Mouse (Mus musculus) gastrocnemius, postnatal 4 days (tissue): ENCODE results near the gene Exosc10. TPM values are rescaled to one million over a fixed set of nuclear protein-coding genes. Genes with fewer than 3 reads are reported as not detected.
A peak's percentile ranks its signal among the peaks of the same experiment; 100 is the strongest.

ENCODE experiments used
- DNase-seq, 2 experiments: peaks; one replicate each; pipeline ENCODE4 v3.0.0; 2021 to 2022; ENCODE audit warnings: low spot score in 2 of 2, mixed read lengths in 2 of 2
- long read RNA-seq, 2 experiments: library from polyadenylated mRNA; stranded (forward); transcript quantifications; one replicate each; pipeline ENCODE4 v2.0.0; 2021
- total RNA-seq, 2 experiments: library from RNA; stranded (reverse); gene quantifications; 2 replicates each; pipeline ENCODE4 v1.2.3; 2021

The Exosc10 gene
- 10 to 100 TPM; 47.6 to 48.7 TPM for total RNA-seq
- long read RNA-seq, experiment 1, transcript Exosc10-201 (25 exons, 2,790 nt), result major isoform, 37 of 63 reads
- long read RNA-seq, experiment 1, partial matches to known transcripts, result 8 of 63 reads
- long read RNA-seq, experiment 1, other reads (novel, unspliced or antisense), result 10 of 63 reads
- long read RNA-seq, experiment 2, transcript Exosc10-201 (25 exons, 2,790 nt), result major isoform, 43 of 68 reads
- long read RNA-seq, experiment 2, partial matches to known transcripts, result 7 of 68 reads
- long read RNA-seq, experiment 2, other reads (novel, unspliced or antisense), result 12 of 68 reads

DNA sequence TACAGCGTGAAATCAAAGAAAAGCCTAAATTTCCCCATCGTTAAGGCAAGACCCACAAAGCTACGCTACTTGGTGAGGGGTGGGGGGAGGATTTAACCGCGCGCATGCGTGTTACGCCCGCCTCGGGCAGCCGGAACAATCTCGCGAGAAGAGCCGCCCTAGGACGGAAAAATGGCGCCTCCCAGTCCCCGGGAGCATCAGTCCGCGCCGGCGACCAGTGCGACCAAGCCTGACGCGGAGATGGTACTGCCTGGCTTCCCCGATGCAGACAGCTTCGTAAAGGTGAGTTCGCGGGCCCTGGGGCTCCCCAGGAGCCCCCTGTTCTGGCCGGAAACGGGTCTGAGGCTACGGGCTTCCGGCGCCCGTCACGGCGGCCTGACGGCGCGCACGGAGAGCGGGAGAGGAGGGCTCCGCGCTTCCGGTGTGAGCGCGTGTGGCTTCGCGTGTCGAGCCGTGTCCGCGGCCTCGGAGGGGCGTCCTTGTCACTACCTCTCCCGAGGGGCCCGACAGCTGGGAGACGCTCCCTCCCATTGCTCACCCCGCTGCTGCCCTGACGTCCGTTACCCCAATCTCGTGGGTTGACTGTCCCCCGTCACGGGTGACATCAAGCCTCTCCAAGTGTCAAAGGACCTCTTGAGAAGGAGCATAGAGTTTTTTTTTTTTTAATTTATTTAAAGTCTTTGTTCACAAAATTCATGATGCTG, at the start of gene Exosc10:
Gene Exosc10 (plus strand): TSS at position 133 of the 704 bp plus-strand sequence.
- peak; percentile 81 to 90 for DNase-seq

- no peak for DNase-seq
Observed at GRCm38 (mm10) chr4:148509450-148510084, 48.7 kb upstream of the Exosc10 start.

GRCm38 (mm10) chr4:148510691-148511090, 47.5 kb upstream of the Exosc10 start:
- DNase-seq, result no peak

DNA sequence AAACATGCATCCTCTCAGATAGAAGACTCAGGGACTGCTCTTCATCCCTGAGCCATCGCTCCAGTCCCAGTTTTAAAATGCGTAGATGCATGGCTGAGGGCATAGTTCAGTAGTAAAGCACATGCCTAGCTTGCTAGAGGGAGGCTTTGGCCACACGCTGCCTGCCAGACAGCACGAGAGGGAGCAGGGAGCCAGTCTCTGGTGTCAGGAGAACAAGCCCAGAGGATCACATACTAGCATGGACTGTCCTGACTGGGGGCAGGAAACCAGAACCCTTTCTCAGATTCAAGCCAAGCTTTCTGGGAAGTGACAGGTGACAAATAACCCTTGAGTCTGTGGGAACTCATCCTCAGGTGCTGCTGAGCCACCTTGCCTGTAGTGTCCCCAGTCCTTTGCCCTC, 46.9 kb upstream of the Exosc10 start:
- DNase-seq, result no peak

GRCm38 (mm10) chr4:148513021-148513559, 45.1 kb upstream of the Exosc10 start:
- DNase-seq, result no peak

GRCm38 (mm10) chr4:148515313-148515712, 42.9 kb upstream of the Exosc10 start:
- DNase-seq, result no peak

DNA sequence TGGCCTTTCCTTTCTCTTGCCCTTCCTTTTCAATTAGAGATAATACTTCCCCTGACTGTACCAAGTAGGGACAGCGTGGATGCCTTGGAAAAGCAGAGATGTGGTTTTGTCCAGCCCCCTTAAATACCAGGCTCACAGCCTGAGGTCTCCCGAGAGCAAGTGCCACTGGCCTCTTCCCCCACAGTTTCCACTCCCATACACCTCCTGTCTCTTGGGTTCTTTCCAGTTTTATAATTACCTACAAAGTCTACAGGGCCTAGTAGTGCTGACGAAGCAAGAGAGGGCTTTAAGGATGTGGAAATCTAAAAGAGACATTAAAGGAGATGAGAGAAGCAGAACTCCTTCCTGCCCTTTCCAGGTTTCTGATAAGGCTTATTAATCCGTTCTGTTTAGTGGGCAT, 40.4 kb upstream of the Exosc10 start:
- DNase-seq, result no peak

GRCm38 (mm10) chr4:148518235-148518795, 39.9 kb upstream of the Exosc10 start:
- DNase-seq, result no peak

DNA sequence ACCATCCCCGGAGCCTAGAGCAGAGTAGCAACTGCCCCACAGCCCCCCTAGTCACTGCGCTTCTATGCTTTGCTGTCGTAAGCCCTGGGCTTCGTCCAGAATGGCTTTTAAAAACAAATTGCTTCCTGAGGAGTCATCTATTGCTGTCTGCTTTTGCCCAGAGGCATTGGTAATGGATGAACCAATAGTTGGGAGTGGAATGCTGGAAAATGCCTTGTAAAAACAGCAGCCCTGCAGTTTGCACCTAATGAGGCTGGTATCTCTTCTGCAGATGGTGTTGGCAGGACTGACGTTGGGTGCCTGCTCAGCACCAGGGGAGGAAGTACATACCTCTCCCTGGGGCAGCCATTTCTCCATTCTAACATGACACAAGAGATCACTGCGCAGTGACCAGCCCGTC, 34.7 kb upstream of the Exosc10 start:
- no peak for DNase-seq

GRCm38 (mm10) chr4:148527158-148527910, 30.9 kb upstream of the Exosc10 start:
- no peak for DNase-seq

DNA sequence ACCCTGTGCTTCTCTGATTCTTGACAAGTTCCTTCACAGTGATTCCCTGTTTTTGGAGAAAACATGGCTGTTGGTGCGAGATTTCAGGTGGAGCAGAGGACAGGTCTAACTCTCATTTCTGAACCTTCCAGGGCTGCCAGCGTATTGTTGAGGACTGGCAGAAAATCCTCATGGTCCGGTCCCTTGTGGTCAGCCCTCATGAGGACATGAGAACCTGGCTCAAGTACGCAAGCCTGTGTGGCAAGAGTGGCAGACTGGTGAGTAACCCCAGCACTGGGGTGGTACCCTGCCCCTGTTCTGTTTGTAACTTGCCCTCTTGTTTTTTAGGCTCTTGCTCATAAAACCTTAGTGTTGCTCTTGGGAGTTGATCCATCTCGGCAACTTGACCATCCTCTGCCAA, 27.9 kb upstream of the Exosc10 start:
- no peak for DNase-seq

GRCm38 (mm10) chr4:148530778-148531177, 27.5 kb upstream of the Exosc10 start:
- no peak for DNase-seq

GRCm38 (mm10) chr4:148531341-148531740, 26.9 kb upstream of the Exosc10 start:
- DNase-seq, result no peak

- DNase-seq, result no peak
Observed at GRCm38 (mm10) chr4:148532516-148532915, 25.7 kb upstream of the Exosc10 start.

DNA sequence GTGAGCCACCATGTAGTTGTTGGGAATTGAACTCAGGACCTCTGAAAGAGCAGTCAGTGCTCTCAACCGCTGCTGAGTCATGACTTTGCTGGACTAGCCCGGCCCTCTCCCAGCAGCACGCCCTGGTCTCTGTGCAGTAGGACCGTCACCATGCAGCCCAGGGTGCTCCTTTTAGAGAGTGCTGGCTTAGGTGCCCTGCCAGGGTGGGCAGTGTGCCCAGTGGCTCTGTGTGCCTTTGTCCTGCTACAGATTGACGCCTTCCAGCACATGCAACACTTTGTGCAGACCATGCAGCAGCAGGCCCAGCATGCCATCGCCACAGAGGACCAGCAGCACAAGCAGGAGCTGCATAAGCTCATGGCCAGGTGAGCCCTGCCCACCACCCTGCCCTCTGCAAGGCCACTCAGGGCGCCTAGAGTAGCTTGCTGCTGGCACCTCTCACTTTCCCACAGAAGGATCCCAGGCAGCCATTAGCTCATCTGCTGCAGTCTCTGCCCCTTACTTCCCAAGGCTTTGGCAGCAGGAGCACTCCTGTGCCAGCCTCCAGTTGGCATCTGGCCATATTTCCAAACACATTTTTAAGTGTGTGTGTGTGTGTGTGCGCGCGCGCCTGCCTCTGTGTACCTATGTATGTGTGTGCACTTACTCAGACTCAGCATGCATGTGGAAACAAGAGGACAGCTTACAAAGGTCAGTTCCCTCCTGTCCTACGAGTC, 24.5 kb upstream of the Exosc10 start:
- no peak for DNase-seq

DNA sequence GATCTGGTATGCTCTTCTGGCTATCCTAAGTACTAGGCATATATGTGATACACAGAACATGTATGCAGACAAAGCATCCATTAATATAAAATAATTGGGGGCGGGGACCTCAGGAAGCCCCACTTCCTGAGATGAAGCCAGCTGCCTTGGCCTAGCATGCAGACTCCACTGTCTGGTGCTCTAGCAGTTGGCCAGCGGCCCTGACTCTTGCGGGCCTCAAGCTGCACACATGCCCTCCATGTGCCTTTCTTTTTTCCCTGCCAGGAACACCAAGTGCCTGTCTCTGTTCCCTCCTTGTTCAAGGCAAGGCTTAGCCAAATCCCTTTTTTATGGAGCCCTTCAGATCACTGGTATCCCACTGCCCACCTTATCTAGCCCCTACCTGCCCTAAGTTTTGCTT, 22.4 kb upstream of the Exosc10 start:
- no peak for DNase-seq

DNA sequence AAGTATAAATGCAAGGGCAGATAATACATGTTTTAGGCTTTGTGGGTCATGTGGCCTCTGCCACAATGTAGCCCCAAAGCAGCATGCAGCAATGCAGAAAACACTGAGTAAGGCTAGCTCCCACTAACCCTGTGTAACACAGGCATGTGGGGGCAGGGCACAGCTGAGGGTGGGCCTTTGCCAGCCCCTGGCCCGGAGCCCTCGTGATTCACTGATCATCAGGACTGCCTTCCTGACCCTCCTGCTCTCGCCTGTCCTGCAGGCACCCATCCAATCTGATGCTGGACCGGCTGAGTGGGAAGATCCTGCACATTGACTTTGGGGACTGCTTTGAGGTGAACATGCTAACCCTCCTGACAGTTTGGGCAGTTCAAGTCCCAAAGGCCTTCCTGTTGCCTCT, 9.1 kb upstream of the Exosc10 start:
- no peak for DNase-seq

GRCm38 (mm10) chr4:148557766-148558165, 463 bp upstream of the Exosc10 start:
- no peak for DNase-seq

DNA sequence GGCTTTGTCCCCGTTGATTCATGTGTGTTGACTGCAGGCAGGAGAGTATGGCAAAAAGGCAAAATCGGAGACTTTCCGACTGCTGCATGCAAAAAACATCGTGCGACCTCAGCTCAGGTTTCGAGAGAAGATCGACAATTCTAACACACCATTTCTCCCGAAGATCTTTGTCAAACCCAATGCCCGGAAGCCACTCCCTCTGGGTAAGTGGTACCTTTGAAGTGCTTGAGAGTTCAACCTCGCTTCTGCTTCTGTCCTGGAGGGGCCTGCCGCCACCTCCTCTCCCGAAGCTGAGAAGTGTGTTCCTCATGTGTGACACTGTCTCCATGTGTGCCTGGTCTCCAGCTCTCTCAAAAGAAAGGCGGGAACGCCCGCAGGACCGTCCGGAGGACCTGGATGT, 4.4 kb downstream of the Exosc10 start:
- DNase-seq, result no peak

DNA sequence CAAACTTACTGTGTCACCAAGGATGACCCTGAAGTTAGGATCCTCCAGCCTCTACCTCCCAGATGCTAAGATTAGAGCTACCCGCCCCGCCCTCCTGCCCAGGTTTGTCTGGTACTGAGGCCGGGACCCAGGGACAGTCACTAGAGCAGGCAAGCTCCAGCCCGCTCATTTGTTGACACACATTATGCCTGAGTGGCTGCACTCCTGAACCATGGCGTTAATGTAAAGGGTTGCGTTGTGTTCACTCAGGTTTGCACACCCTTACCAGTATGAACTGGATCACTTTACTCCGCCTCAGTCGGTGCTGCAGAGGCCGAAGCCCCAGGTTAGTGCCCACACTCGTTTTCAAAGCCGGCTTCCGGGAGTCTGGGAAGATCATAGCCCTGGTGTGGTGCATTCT, 5.4 kb downstream of the Exosc10 start:
- DNase-seq, result no peak
